Mouse (Mus musculus) spleen, adult 2 months (tissue): ENCODE results near the gene Isyna1. TPM values are rescaled to one million over a fixed set of nuclear protein-coding genes. Genes with fewer than 3 reads are reported as not detected.

Source experiments
- DNase-seq, 2 experiments: peaks; one replicate each; pipeline versions ENCODE4 v3.0.0 to v3.0.0-alpha.2; 2012 to 2021; ENCODE audit warnings: low spot score in 2 of 2, low read depth in 1 of 2
- H3K27ac ChIP-seq: fragments of 200-500 bp; 2 replicates; pipeline ENCODE4 v1.5.1; 2012; ENCODE audit warnings: low read length, inconsistent platforms; ENCODE audit not compliant: insufficient read depth
- H3K27me3 ChIP-seq: fragments of 200-500 bp; 2 replicates; pipeline ENCODE4 v1.6.1; 2012; ENCODE audit warnings: mild to moderate bottlenecking, moderate library complexity, low read length, inconsistent platforms; ENCODE audit not compliant: control insufficient read depth, insufficient read depth
- H3K36me3 ChIP-seq: fragments of 200-500 bp; 2 replicates; pipeline ENCODE4 v1.6.1; 2012; ENCODE audit warnings: mild to moderate bottlenecking, low read length, inconsistent platforms; ENCODE audit not compliant: control insufficient read depth, insufficient read depth
- H3K4me1 ChIP-seq: fragments of 200-500 bp; 2 replicates; pipeline ENCODE4 v1.6.1; 2011; ENCODE audit warnings: inconsistent platforms; ENCODE audit not compliant: control insufficient read depth, insufficient read depth, insufficient read length
- H3K4me3 ChIP-seq: fragments of 200-500 bp; 2 replicates; pipeline ENCODE4 v1.5.1; 2011; ENCODE audit warnings: mild to moderate bottlenecking, inconsistent platforms; ENCODE audit not compliant: insufficient read depth, insufficient read length; ENCODE audit errors: extremely low read depth
- CTCF ChIP-seq: fragments of 200-500 bp; IDR thresholded peaks from 2 replicates; pipeline ENCODE4 v1.5.1; 2011; ENCODE audit warnings: mild to moderate bottlenecking, inconsistent platforms; ENCODE audit not compliant: insufficient read depth, insufficient read length, insufficient replicate concordance; ENCODE audit errors: extremely low read depth
- POLR2A ChIP-seq: fragments of 200-500 bp; IDR thresholded peaks from 2 replicates; pipeline ENCODE4 v1.6.1; 2011; ENCODE audit warnings: low read depth, low read length, inconsistent platforms
- WGBS: fragments of 180-500 bp; shearing (Covaris S2); methylation state at CpG from one replicate; pipeline ENCODE4 v1.1.7; 2018; 5-methylcytosine and 5-hydroxymethylcytosine counted together
- polyA plus RNA-seq: library from polyadenylated mRNA; depleted of rRNA; stranded (reverse); fragments of >200 nt; gene quantifications from 2 replicates; pipeline ENCODE4 v1.2.3, GENCODE M21; 2012

Isyna1 gene
- polyA plus RNA-seq, 1 experiment: 136 TPM

DNA sequence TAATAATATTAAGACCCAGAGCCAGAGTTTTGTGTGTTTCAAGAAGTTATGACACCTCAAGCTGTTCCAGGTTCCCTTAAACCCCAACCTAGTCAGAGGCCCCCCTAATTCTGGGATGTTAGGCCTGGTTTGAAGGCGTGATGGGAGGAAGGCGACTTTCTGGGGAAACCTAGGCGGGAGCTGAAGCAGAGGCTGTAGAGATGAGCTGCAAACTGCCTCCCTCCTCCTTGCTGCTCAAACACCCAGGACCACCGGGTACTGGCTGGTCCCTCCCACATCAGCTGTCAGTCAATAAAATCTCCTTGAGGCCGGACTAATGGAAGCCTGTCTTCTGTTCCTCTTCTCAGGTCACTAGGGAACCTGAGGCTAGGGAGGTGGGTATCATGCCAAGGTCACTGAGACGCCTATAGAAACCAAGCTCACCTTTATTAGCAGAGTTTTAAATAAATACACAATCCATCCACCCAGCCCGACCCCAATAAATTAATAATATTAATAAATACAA lies 34.9 kb downstream of the Isyna1 start:
- H3K27me3 ChIP-seq: no peaks in the 10 kb centered on the region
- H3K4me1 ChIP-seq: peaks cover 7% of the 10 kb centered on the region
- WGBS: 65% methylated on average over 7 of the region's 7 CpGs
- H3K4me3 ChIP-seq: no peak overlapping the region
- H3K27ac ChIP-seq: no peak overlapping the region
- H3K36me3 ChIP-seq: no peaks in the 10 kb centered on the region
- DNase-seq: no peak
- TF ChIP-seq POLR2A: no peak
- TF ChIP-seq CTCF: no peak

DNA sequence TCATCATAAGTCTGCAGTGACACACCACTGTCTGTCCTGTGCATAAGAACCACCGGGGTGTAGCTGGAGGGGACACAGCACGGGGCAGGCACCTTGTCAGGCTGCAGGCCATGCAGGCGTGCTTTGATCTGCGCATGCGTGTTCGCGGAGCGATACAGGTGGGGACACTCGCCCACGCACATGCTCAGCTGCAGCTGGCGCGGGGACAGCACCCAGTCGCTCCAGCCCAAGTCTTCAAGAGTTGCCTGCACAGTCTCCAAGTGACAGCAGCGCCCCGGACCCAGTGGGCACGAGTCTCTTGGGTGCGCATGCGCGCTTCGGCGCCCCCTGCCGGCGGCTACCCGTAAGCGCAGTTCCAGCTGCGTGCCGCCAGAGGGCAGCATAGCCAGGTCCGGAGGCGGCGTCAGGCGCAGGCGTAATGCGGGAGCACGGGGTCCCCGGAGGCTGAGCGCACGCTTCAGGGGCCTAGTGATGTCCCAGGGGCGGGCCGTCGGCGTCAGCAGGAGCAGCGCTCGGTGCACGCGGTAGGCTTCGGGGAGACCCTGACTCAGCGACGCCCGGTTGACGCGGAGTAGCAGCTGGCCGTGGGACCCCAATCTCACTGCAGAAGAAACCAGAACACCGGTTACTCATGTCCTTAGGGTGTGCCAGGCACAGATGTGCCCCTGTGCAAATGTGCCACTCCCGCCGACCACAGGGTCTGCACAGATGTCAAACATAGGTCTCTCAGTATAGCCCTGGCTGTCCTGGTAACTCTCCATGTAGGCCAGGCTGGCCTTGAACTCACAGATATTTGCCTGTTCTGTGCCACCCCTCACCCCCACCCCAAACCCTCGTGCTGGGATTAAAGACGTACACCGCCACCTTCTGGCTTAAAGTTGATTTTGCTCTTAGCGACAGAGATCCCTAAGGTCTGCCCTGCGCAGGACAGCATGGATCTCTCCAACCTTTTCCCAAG lies 35.7 kb downstream of the Isyna1 start:
- peak; percentile 87 to 88 for DNase-seq
- peaks cover 16% of the 10 kb centered on the region for H3K4me1 ChIP-seq
- peak overlapping the region; percentile 37; the same call in 1 of the 2 replicates for H3K27ac ChIP-seq
- peak overlapping the region; percentile 50 for H3K4me3 ChIP-seq
- under 1% methylated on average over 60 of the region's 60 CpGs for WGBS
- H3K27me3 ChIP-seq: no peaks in the 10 kb centered on the region
- H3K36me3 ChIP-seq: no peaks in the 10 kb centered on the region
- TF ChIP-seq CTCF (peak; percentile 100), POLR2A (no peak; the same call in 1 of the 2 replicates)

DNA sequence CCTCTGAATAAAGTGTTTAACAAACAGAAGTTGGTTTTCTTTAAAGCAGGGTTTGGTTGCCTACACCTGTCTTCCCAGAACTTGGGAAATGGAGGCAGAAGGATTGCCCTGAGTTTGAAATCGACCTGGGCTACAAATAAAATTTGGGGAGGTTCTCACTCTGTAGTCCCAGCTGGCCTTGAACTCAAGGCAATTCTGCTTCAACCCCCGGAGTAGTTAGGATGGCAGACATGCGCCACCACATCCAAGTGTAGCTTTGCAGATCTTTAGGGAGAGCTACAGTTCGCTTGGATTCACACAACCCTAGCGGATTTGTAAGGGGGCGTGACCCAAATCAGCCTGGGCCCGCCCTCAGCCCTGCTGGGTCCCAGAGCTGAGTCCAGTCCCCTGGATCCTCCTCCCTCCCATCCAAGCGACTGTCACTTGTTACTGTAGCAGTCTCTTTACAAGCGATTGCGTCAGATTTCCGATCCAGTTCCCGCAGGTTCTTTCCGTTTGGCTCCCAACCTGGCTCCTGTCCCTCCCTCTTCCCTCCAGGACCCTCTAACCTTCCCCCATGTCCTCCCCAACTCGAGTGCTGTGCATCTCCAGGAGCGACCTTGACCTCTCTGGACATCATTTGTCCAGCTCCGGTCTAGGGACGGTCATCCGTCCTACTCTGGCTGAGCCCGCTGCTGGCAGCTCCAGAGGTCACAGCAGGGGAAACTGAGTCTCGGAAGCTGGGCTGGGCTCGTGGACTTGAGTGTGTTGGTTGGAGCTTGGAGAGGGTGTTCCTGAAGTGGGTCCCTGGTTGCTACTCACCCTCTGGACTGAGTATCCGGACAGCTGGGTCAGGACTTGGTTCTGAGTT lies 36.6 kb downstream of the Isyna1 start:
- H3K36me3 ChIP-seq: no peaks in the 10 kb centered on the region
- WGBS: 23% methylated on average over 22 of the region's 22 CpGs
- H3K27ac ChIP-seq: peak overlapping the region; percentile 4; the same call in 1 of the 2 replicates
- TF ChIP-seq POLR2A: no peak
- TF ChIP-seq CTCF: no peak
- no peak for DNase-seq
- H3K4me3 ChIP-seq: no peak overlapping the region
- H3K4me1 ChIP-seq: peaks cover 24% of the 10 kb centered on the region
- no peaks in the 10 kb centered on the region for H3K27me3 ChIP-seq

DNA sequence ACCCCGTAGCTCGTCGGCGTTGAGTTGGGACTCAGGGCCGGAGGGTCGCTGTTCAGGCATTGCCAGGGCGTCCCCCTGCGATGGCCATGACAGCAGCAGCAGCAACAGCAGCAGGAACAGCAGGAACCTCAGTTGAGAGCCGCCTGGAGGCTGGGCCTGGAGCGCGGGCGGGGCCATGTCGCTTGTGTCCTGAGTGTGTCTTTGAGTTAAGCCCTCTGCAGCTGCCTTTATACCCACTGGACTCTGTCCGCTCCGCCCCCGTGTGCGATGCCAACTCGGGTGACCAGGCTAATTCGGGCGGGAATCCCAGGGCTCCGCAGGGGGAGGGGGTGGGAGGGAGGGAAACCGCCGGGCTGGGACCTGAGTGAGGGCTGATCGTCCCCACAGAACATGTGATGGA lies 37.3 kb downstream of the Isyna1 start:
- TF ChIP-seq CTCF (no peak), POLR2A (no peak)
- 18% methylated on average over 24 of the region's 24 CpGs for WGBS
- H3K27ac ChIP-seq: peak overlapping the region; percentile 4; the same call in 1 of the 2 replicates
- no peaks in the 10 kb centered on the region for H3K36me3 ChIP-seq
- H3K4me3 ChIP-seq: no peak overlapping the region
- DNase-seq: no peak
- H3K4me1 ChIP-seq: peaks cover 29% of the 10 kb centered on the region
- H3K27me3 ChIP-seq: no peaks in the 10 kb centered on the region

DNA sequence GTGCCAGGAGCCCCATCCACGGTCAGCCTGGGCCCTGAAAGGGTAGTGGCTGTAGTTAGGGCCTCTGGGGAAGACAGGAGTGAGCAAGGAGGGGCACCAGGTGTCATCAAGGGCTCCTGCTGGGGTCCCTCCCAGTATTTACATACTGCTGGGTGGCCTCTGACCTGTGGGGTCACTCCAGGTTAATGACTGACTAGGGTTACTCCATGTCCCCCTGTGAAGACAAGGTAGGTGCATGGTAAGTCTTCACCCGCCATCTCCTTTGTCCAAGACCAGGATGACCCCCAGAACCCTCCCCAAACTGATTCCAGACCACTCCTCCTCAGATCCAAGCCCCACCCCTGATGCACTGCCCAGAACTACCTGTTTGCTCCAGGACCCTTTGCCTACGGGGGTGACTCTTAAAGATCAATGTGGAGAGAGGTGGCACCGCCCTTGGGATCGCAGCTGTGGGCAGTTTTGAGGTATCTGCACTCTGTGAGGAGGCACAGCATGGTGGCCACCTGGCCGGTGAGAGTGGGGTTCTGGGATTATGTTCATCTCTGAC lies 38.2 kb downstream of the Isyna1 start, which contains the start of gene Gdf15:
Gene Gdf15, minus strand, starts transcription at position 111 of the 547 bp plus-strand sequence.
- H3K4me1 ChIP-seq: peaks cover 36% of the 10 kb centered on the region
- H3K27ac ChIP-seq: peak within 1 kb of the TSS; percentile 4; the same call in 1 of the 2 replicates
- TF ChIP-seq CTCF (no peak), POLR2A (no peak)
- H3K36me3 ChIP-seq: no peaks in the 10 kb centered on the region
- no peak for DNase-seq
- no peak within 1 kb of the TSS for H3K4me3 ChIP-seq
- WGBS: 94% methylated on average over 6 of the region's 6 CpGs
- H3K27me3 ChIP-seq: no peaks in the 10 kb centered on the region

DNA sequence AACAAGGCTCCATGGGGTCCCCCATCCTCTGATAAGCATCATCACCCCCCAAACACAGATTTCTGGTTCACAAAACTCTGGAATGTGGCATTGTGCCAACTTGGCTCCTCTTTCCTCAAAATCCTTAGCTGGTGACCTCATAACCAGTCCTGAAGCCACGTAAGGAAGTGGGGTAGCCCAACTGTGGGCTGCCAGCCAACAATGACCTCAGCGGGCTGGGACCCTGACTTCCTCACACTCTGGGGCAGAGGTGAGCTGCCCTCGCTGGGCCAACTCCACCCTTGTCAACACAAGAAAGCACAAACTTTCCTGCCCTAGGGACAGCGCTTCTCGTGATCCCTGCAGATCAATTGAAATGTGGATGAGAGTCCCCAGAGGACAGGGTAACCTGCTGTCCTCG lies 39.9 kb downstream of the Isyna1 start:
- H3K27ac ChIP-seq: no peak overlapping the region
- no peaks in the 10 kb centered on the region for H3K36me3 ChIP-seq
- H3K4me1 ChIP-seq: peaks cover 36% of the 10 kb centered on the region
- WGBS: 37% methylated on average over 6 of the region's 6 CpGs
- TF ChIP-seq POLR2A (no peak), CTCF (no peak)
- no peak for DNase-seq
- no peak overlapping the region for H3K4me3 ChIP-seq
- no peaks in the 10 kb centered on the region for H3K27me3 ChIP-seq
